Mouse (Mus musculus) stomach, embryonic 16.5 days (tissue): ENCODE data around the gene Sgo1. TPM values are rescaled to one million over a fixed set of nuclear protein-coding genes. Genes with fewer than 3 reads are reported as not detected.
"Not testable (repeated sequence)": the region's sequence is repeated elsewhere in the genome, so short reads cannot be mapped to it uniquely, and the experiment has no call there.

ENCODE experiments used
- ATAC-seq: fragments of 200-750 bp; cut with Nextera tagmentation; 2 replicates; pipeline ENCODE4 v1.8.0; 2017; ENCODE audit warnings: moderate number of reproducible peaks, moderate TSS enrichment; ENCODE audit not compliant: insufficient read depth, low FRiP score
- H3K27ac ChIP-seq: fragments of 300-500 bp; sonication (generic); 2 replicates; pipeline ENCODE4 v1.5.1; 2014; ENCODE audit warnings: low read length
- H3K27me3 ChIP-seq: fragments of 300-500 bp; sonication (generic); 2 replicates; pipeline ENCODE4 v1.6.1; 2014; ENCODE audit warnings: low read length, control low read depth, mixed read lengths; ENCODE audit not compliant: control insufficient read depth, insufficient read depth
- H3K36me3 ChIP-seq: fragments of 300-500 bp; sonication (generic); 2 replicates; pipeline ENCODE4 v1.6.1; 2014; ENCODE audit warnings: low read length; ENCODE audit not compliant: control insufficient read depth, insufficient read depth
- H3K4me1 ChIP-seq: fragments of 300-500 bp; sonication (generic); 2 replicates; pipeline ENCODE4 v1.6.1; 2014; ENCODE audit warnings: low read length, control low read depth, mixed read lengths; ENCODE audit not compliant: control insufficient read depth, insufficient read depth
- H3K4me2 ChIP-seq: fragments of 300-500 bp; sonication (generic); 2 replicates; pipeline ENCODE4 v1.6.1; 2014; ENCODE audit warnings: low read depth, low read length, mixed read lengths
- H3K4me3 ChIP-seq: fragments of 300-500 bp; sonication (generic); replicated peaks from 2 replicates; pipeline ENCODE4 v1.5.1; 2014; ENCODE audit warnings: mild to moderate bottlenecking, low read length
- H3K9ac ChIP-seq: fragments of 300-500 bp; sonication (generic); 2 replicates; pipeline ENCODE4 v1.6.1; 2014; ENCODE audit warnings: low read length
- H3K9me3 ChIP-seq: fragments of 300-500 bp; sonication (generic); replicated peaks from 2 replicates; pipeline ENCODE4 v1.6.1; 2016; ENCODE audit warnings: low read length, control low read depth; ENCODE audit not compliant: control insufficient read depth
- WGBS: fragments of 180-500 bp; shearing (Covaris S2); extraction: QIAGEN DNeasy Blood & Tissue Kit; methylation state at CpG from one replicate; pipeline ENCODE4 v1.1.7; 2014; 5-methylcytosine and 5-hydroxymethylcytosine counted together
- polyA plus RNA-seq: library from polyadenylated mRNA; unstranded; fragments of >200 nt; fragmentation: Nextera tagmentation; extraction: Ambion mirVana; gene quantifications from 2 replicates; pipeline ENCODE4 v1.2.1, GENCODE M21; 2015

Sgo1 gene
- polyA plus RNA-seq, 1 experiment from 2014 or later, result 33.1 TPM

GRCm38 (mm10) chr17:53678716-53679115, 10.4 kb downstream of the Sgo1 start:
- no peak overlapping the region for H3K9ac ChIP-seq
- 74% methylated on average over 8 of the region's 8 CpGs for WGBS
- no peaks in the 10 kb centered on the region for H3K4me1 ChIP-seq
- no peak for ATAC-seq
- no peak overlapping the region for H3K4me2 ChIP-seq
- no peak overlapping the region for H3K4me3 ChIP-seq
- H3K27ac ChIP-seq, result no peak overlapping the region
- peaks cover 18% of the 10 kb centered on the region for H3K36me3 ChIP-seq
- H3K9me3 ChIP-seq, result no peaks in the 10 kb centered on the region
- no peaks in the 10 kb centered on the region for H3K27me3 ChIP-seq

- Histone ChIP-seq H3K9ac (no peak overlapping the region), H3K27me3 (no peaks in the 10 kb centered on the region), H3K9me3 (no peaks in the 10 kb centered on the region), H3K4me1 (no peaks in the 10 kb centered on the region), H3K27ac (no peak overlapping the region), H3K4me3 (no peak overlapping the region), H3K36me3 (peaks cover under 1% of the 10 kb centered on the region), H3K4me2 (no peak overlapping the region)
- ATAC-seq, result no peak
- 91% methylated on average over 8 of the region's 8 CpGs for WGBS
These were observed 18.7 kb downstream of the Sgo1 start for GRCm38 (mm10) chr17:53670453-53670852.

GRCm38 (mm10) chr17:53664703-53665382, 24.3 kb downstream of the Sgo1 start:
- Histone ChIP-seq H3K27me3 (no peaks in the 10 kb centered on the region), H3K27ac (no peak overlapping the region), H3K36me3 (0 out of 2 replicates have a peak, but pooled peaks cover 4% of the 10 kb centered on the region), H3K9ac (no peak overlapping the region), H3K9me3 (no peaks in the 10 kb centered on the region), H3K4me3 (no peak overlapping the region), H3K4me2 (no peak overlapping the region), H3K4me1 (no peaks in the 10 kb centered on the region)
- ATAC-seq, result no peak
- WGBS, result 80% methylated on average over 2 of the region's 2 CpGs

GRCm38 (mm10) chr17:53664267-53664666, 24.9 kb downstream of the Sgo1 start:
- no peak overlapping the region for H3K4me3 ChIP-seq
- no peak overlapping the region for H3K4me2 ChIP-seq
- 0 out of 2 replicates have a peak, but pooled peaks cover 4% of the 10 kb centered on the region for H3K36me3 ChIP-seq
- H3K27me3 ChIP-seq, result no peaks in the 10 kb centered on the region
- H3K4me1 ChIP-seq, result no peaks in the 10 kb centered on the region
- no peaks in the 10 kb centered on the region for H3K9me3 ChIP-seq
- no peak overlapping the region for H3K9ac ChIP-seq
- no peak for ATAC-seq
- 88% methylated on average over 3 of the region's 3 CpGs for WGBS
- H3K27ac ChIP-seq, result no peak overlapping the region

GRCm38 (mm10) chr17:53661056-53661840, 27.9 kb downstream of the Sgo1 start:
- Histone ChIP-seq H3K9ac (no peak overlapping the region), H3K4me3 (no peak overlapping the region), H3K36me3 (0 out of 2 replicates have a peak, but pooled peaks cover 4% of the 10 kb centered on the region), H3K4me1 (no peaks in the 10 kb centered on the region), H3K4me2 (no peak overlapping the region), H3K9me3 (no peaks in the 10 kb centered on the region), H3K27me3 (no peaks in the 10 kb centered on the region), H3K27ac (no peak overlapping the region)
- 81% methylated on average over 6 of the region's 6 CpGs for WGBS
- no peak for ATAC-seq

GRCm38 (mm10) chr17:53659738-53660137, 29.4 kb downstream of the Sgo1 start:
- Histone ChIP-seq H3K36me3 (no peaks in the 10 kb centered on the region; the same call in 1 of the 2 replicates), H3K9me3 (no peaks in the 10 kb centered on the region), H3K4me3 (no peak overlapping the region), H3K27me3 (no peaks in the 10 kb centered on the region), H3K4me2 (no peak overlapping the region), H3K27ac (no peak overlapping the region), H3K9ac (no peak overlapping the region), H3K4me1 (no peaks in the 10 kb centered on the region)
- ATAC-seq, result no peak
- 78% methylated on average over 4 of the region's 4 CpGs for WGBS

GRCm38 (mm10) chr17:53659230-53659629, 29.9 kb downstream of the Sgo1 start:
- no peak for ATAC-seq
- Histone ChIP-seq H3K27me3 (no peaks in the 10 kb centered on the region), H3K4me1 (no peaks in the 10 kb centered on the region), H3K27ac (no peak overlapping the region), H3K36me3 (no peaks in the 10 kb centered on the region; the same call in 1 of the 2 replicates), H3K4me3 (no peak overlapping the region), H3K9me3 (no peaks in the 10 kb centered on the region), H3K4me2 (no peak overlapping the region), H3K9ac (no peak overlapping the region)
- WGBS, result 80% methylated on average over 8 of the region's 8 CpGs

GRCm38 (mm10) chr17:53658668-53659067, 30.5 kb downstream of the Sgo1 start:
- H3K9ac ChIP-seq, result no peak overlapping the region
- H3K4me1 ChIP-seq, result no peaks in the 10 kb centered on the region
- H3K4me2 ChIP-seq, result no peak overlapping the region
- WGBS, result 84% methylated on average over 2 of the region's 2 CpGs
- H3K27ac ChIP-seq, result no peak overlapping the region
- no peak for ATAC-seq
- no peaks in the 10 kb centered on the region for H3K9me3 ChIP-seq
- no peak overlapping the region for H3K4me3 ChIP-seq
- no peaks in the 10 kb centered on the region for H3K27me3 ChIP-seq
- H3K36me3 ChIP-seq, result no peaks in the 10 kb centered on the region; the same call in 1 of the 2 replicates

GRCm38 (mm10) chr17:53657391-53657790, 31.7 kb downstream of the Sgo1 start:
- not testable (repeated sequence) for H3K9ac ChIP-seq

More at GRCm38 (mm10) chr17:53657391-53657790, 31.7 kb downstream of the Sgo1 start:
- not testable (repeated sequence) for ATAC-seq, H3K9me3 ChIP-seq, H3K4me3 ChIP-seq, H3K36me3 ChIP-seq, H3K27ac ChIP-seq, H3K4me2 ChIP-seq, H3K27me3 ChIP-seq, H3K4me1 ChIP-seq
- 67% methylated on average over 2 of the region's 2 CpGs for WGBS
